Mouse (Mus musculus): Measurements from ENCODE around the gene Camkmt. TPM values are rescaled to one million over a fixed set of nuclear protein-coding genes. Genes with fewer than 3 reads are reported as not detected.

Gene Camkmt
- total RNA-seq, 2 experiments from 2014 or later: 11.5 to 14.7 TPM

DNA sequence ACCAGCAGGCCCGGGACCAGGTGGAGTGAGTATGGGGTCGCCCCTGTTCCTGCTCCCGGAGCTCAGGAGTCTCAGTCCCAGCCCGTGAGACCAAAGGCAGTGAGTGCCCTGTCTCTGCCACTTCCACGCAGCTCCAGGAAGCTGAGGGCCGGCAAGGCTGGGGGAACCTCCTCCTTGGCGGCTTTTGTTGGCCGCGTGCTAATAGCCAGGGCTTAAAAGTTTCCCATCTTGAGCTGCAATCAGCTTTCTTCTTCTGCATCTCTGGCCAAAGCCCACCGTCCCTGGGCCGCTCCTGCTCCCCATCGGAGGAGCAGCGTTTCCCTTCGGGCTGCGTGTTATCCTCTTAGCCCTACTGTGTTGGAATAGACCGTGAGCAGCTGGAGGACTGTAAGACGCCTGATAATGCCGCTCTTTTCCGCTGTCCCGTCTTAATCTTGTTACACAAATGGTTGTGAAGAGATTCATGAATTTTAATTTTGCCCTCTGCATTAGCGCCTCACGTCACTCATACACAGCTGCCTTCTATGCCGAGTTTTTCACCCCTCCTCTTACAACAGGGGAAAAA, 364.1 kb downstream of the Camkmt start:
- DNase-seq (ENCODE audit: low spot score in 2 of 2): no peak

DNA sequence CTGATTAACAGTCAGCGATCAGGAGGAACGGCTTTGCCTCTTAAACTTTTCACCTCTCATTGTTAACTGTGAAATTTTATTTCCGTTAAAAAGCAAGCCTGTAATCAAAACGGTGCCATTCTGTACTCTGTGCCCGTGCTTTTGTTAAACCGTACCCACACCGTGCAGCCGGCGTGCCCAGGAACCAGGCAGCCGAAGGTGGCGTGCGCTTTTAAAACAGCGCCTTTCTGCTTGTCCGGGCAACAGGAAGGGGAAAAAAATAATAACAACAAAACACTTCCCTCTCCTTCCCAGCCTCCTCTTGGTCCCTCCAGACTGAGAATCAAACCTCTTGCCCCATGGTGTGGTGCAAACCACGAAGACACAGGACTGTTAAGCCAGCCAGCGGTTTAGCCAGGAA, 364.7 kb downstream of the Camkmt start:
- no peak for DNase-seq (ENCODE audit: low spot score in 2 of 2)

- DNase-seq (ENCODE audit: low spot score in 2 of 2): no peak
These were observed 367.7 kb downstream of the Camkmt start for GRCm38 (mm10) chr17:85458075-85458474.

DNA sequence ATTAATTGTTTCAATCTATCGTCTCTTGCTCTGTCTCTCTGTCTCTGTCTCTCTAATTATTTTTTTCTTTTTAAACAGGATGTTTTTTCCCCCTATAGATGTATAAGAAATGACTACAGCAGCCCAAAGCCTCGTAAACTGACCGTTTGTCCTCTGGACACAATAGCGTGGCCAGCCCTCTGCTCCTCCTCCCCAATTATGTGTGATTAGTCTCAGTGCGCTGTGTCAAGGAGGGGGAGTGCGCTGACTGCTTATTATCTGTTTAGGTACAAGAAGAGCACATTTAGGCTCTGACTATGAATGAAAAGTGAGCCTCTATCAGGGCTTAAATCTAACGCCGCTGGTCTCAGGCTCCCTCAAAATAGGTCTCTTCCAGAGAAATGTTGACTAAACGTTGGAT, 368.2 kb downstream of the Camkmt start:
- DNase-seq (ENCODE audit: low spot score in 2 of 2): no peak

- no peak for DNase-seq (ENCODE audit: low spot score in 2 of 2)
These were observed 371.2 kb downstream of the Camkmt start for GRCm38 (mm10) chr17:85461577-85461976.

- no peak for DNase-seq (ENCODE audit: low spot score in 2 of 2)
These were observed 373.4 kb downstream of the Camkmt start for GRCm38 (mm10) chr17:85463497-85464392.

DNA sequence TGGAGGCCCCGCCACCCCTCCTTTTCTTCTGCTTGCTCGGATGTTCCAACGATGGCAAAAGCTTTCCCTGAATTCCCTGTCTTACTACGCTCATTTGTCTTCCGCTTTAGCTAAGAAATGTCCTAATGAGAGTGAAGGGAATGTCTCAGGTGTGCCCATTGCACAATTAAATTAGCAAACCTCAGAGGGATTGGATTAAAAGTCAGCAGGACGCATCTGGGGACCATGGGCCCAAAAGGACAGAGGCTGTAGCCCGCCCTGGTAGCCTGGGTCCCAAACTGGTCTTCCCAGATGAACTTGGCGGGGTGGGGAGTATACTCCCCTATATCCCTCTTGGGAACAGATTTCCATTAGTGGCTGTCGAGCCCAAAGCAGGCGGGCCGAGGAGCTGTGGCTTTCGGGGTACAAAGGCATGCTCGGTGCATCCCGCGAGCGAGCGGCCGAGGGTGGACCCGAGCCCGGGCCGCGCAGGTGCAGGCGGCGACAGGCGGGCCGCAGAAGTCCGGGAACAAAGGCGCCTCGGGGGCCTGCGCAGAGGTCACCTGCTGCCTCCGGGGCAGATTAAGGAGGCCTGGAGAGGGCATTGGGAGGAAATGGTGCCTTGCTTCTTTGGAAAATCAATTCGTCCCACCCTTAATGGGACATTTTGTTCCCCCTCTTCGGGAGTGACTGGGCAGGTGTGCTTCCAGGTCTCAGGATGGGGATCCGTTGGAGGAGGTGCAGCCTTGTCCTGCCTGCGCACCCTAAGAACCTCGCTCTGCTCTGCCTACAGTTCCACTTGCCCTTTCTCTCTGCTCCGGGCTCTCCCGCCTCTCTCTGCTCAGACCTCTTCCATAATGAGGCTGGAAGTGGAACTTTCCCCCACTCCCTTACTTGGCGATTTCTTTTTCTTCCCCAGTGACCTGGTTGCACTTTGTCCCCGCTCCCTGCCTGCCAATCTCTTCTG, 374.4 kb downstream of the Camkmt start:
- no peak for DNase-seq (ENCODE audit: low spot score in 2 of 2)

DNA sequence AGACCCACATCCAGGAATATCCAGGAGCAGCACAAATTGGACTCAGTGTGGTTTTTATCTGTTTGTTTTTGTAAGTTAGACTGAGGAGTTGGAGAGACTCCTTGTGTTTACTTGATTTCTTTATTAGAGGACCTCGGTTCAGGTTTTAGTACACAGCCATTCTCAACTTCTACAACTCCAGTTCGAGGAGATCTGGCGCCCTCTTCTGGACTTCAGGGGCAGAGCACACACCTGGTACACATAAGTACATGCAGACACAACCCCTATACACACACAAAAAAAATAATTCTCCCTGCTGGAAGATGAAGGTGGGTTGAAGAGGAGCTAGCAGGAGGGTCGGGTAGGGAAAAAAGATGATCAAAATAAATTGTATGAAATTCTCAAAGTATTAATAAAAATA, 379.4 kb downstream of the Camkmt start:
- no peak for DNase-seq (ENCODE audit: low spot score in 2 of 2)

DNA sequence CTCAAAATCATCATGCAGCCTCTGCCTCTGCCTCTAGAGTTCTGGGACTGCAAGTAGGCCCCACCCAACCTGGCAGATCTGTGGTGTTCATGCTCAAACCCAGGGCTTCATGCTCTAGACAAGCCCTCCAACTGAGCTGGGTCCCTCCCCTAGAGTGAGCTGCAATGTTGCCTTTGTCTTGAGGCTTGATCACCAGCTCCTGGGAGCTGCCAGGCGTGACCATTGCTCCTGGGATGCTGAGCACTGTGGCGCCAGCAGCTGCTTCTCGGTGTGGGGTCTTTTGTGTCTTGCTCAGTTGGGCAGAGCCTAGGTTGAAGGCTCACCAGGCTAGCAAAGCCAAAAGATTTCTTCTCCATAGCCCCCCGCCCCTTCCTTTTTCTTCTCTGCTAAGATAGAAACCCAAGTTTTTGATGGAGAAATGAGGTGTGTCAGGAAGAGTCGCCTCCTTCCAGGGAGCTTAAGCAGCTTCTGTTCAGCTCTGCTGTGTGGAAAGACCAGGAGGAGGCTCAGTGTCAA, 382.4 kb downstream of the Camkmt start:
- no peak for DNase-seq (ENCODE audit: low spot score in 2 of 2)

GRCm38 (mm10) chr17:85473217-85473616, 382.9 kb downstream of the Camkmt start:
- no peak for DNase-seq (ENCODE audit: low spot score in 2 of 2)

DNA sequence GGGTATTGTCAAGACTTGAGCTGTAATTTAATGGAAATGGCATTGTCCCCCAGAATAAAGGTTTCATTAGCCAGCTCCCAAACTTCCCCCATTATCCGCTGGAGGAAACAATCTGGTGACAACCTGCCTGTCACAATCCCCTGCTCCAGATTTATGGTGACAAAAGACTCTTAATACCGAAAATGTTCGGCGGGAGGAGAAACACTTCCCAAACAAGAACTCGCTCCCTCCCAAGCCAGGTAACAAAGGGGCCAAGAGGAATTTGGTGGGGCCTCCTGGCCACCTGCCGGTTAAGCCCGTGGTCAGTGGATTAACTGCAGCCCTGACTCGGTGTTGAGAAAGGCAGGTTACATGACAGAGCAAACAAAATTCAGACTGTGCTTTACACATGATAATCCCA, 383.5 kb downstream of the Camkmt start:
- DNase-seq (ENCODE audit: low spot score in 2 of 2): no peak

GRCm38 (mm10) chr17:85481241-85481640, 390.9 kb downstream of the Camkmt start:
- no peak for DNase-seq (ENCODE audit: low spot score in 2 of 2)

DNA sequence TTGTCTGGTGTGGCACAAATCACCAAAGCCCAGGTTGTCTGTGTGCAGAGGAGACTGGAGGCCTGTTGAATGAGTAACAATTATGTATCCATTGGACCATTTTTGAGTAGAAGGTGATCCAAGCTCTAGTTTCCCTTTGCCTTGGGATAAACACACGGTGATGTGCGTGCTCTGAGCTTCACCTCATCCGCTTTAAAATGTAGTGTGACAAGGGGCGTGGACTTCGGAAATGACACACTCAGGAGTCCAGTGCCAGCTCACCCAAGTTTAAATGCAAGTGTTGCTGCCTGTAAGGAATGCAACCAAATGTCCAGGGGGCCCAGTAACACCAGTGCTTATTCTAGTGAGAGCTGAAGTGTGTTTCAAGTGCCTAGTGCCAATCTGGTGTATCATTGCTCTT, 392.7 kb downstream of the Camkmt start:
- DNase-seq (ENCODE audit: low spot score in 2 of 2): no peak

DNA sequence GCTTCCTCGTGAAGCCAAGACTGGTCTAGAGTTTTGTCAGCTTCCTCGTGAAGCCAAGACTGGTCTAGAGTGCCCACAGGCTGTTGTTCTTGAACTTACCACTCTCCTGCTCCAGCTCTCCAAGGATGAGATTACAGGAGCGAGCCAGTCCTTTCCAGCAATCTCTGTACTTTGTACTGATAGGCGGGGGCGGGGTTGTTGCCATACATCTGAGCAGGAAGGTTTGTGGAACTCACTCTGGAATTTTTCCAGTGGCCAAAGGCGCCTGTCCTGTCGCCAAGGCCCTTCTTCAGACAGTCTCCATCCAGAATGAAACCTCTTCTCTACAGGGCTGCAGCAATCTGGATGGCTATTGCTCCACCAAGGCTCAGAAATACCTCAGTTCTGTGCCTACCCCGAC, 393.7 kb downstream of the Camkmt start:
- no peak for DNase-seq (ENCODE audit: low spot score in 2 of 2)

DNA sequence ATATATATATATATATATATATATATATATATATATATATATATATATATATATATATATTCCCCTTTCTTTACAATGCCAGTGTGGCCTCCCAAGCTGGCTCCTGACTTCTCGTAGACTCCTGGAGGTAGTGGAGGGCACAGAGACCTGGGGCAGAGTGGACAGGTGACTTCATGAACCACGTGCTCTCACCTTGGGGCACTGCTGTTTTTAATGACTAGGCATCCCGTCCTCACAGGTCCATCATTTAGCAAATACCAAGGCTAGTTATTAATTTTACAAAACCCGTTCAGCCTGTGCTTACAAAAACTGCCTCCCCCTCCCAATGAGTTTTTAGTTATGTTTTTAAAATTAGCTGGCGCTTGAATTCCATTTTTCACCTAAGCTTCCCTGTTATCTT, 394.2 kb downstream of the Camkmt start:
- DNase-seq (ENCODE audit: low spot score in 2 of 2): no peak

GRCm38 (mm10) chr17:85485065-85485945, 395.0 kb downstream of the Camkmt start:
- DNase-seq (ENCODE audit: low spot score in 2 of 2): no peak

- DNase-seq (ENCODE audit: low spot score in 2 of 2): no peak
These were observed 395.7 kb downstream of the Camkmt start for GRCm38 (mm10) chr17:85485946-85486533.

DNA sequence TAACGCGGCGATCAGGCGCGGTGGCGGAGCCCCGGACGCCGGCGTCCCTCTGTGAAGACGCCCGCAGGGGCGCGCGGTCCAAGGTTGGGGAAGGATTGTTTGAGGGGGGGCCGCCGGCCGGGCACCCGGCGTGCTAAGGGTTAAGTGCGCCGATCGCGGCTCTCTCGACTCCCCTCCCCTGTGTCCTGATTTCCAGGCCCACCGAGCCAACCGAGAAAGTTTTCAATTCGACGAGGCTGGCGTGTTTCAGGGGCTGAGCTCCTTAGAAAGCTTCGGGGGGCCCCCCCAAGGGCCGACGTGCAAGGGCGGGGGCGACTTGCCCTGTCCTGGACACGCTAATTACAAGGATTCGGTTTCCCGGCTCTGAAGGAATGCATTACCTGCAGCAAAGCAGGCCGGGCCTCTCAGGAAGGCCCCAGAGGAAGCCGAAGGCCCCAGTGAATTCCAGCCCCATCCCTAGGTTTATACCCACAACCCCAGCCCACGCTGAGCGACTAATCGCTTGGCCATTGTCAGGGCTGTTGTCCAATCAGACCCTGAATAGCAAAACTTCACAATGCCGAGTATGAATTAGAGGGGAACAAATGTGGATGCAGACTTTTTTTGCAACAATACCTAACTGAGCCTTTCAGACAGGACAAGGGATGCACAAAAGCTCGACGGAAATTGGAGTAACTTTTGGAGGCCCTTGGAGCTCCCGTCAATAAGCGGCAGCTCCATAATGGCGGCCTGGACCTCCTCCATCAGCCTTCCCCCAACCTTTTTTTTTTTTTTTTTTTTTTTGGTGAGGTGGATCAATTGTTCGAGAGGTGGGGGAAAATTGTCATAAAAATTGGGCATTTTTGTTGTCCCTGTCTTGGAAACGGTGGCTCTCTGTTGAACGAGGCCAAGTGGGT, 396.5 kb downstream of the Camkmt start:
- no peak for DNase-seq (ENCODE audit: low spot score in 2 of 2)

GRCm38 (mm10) chr17:85487531-85487930, 397.2 kb downstream of the Camkmt start:
- no peak for DNase-seq (ENCODE audit: low spot score in 2 of 2)

Measured in layer of hippocampus, adult 18-20 months (tissue).